Mouse (Mus musculus) kidney, embryonic 16.5 days (tissue): ENCODE data around the gene Hoxb3. TPM values are rescaled to one million over a fixed set of nuclear protein-coding genes. Genes with fewer than 3 reads are reported as not detected.

Experiments
- ATAC-seq: fragments of 200-750 bp; cut with Nextera tagmentation; 2 replicates; pipeline ENCODE4 v1.8.0; 2017; ENCODE audit warnings: moderate TSS enrichment; ENCODE audit not compliant: low FRiP score, low TSS enrichment
- H3K27ac ChIP-seq: fragments of 300-500 bp; sonication (generic); 2 replicates; pipeline ENCODE4 v1.5.1; 2014; ENCODE audit warnings: low read length
- H3K27me3 ChIP-seq: fragments of 300-500 bp; sonication (generic); 2 replicates; pipeline ENCODE4 v1.6.1; 2014; ENCODE audit warnings: low read length, control low read depth, mixed read lengths; ENCODE audit not compliant: insufficient read depth
- H3K36me3 ChIP-seq: fragments of 300-500 bp; sonication (generic); 2 replicates; pipeline ENCODE4 v1.6.1; 2014; ENCODE audit warnings: low read length, control low read depth, mixed read lengths; ENCODE audit not compliant: insufficient read depth
- H3K4me1 ChIP-seq: fragments of 300-500 bp; sonication (generic); 2 replicates; pipeline ENCODE4 v1.6.1; 2014; ENCODE audit warnings: low read length, control low read depth, mixed read lengths; ENCODE audit not compliant: insufficient read depth
- H3K4me2 ChIP-seq: fragments of 300-500 bp; sonication (generic); replicated peaks from 2 replicates; pipeline ENCODE4 v1.6.1; 2014; ENCODE audit warnings: low read depth, low read length
- H3K4me3 ChIP-seq: fragments of 300-500 bp; sonication (generic); 2 replicates; pipeline ENCODE4 v1.5.1; 2014; ENCODE audit warnings: mild to moderate bottlenecking, low read length
- H3K9ac ChIP-seq: fragments of 300-500 bp; sonication (generic); replicated peaks from 2 replicates; pipeline ENCODE4 v1.6.1; 2014; ENCODE audit warnings: low read length
- H3K9me3 ChIP-seq: fragments of 300-500 bp; sonication (generic); 2 replicates; pipeline ENCODE4 v1.6.1; 2016; ENCODE audit warnings: low read length, control low read depth
- WGBS: fragments of 180-500 bp; shearing (Covaris S2); extraction: QIAGEN DNeasy Blood & Tissue Kit; methylation state at CpG from one replicate; pipeline ENCODE4 v1.1.7; 2014; 5-methylcytosine and 5-hydroxymethylcytosine counted together
- polyA plus RNA-seq: library from polyadenylated mRNA; unstranded; fragments of >200 nt; fragmentation: Nextera tagmentation; extraction: Ambion mirVana; gene quantifications from 2 replicates; pipeline ENCODE4 v1.2.1, GENCODE M21; 2015

The Hoxb3 gene
- polyA plus RNA-seq, 1 experiment from 2014 or later = 3.7 TPM

GRCm38 (mm10) chr11:96288455-96289221, 34.5 kb upstream of the Hoxb3 start:
- ATAC-seq = no peak
- peak overlapping the region; percentile 100 for H3K27ac ChIP-seq
- H3K9me3 ChIP-seq = no peaks in the 10 kb centered on the region
- H3K36me3 ChIP-seq = no peaks in the 10 kb centered on the region
- H3K4me2 ChIP-seq = peak overlapping the region; percentile 90
- WGBS = 31% methylated on average over 1 of the region's 1 CpGs
- peaks cover 36% of the 10 kb centered on the region for H3K4me1 ChIP-seq
- H3K27me3 ChIP-seq = no peaks in the 10 kb centered on the region
- peak overlapping the region; percentile 84 for H3K4me3 ChIP-seq
- peak overlapping the region; percentile 99 for H3K9ac ChIP-seq

- H3K4me2 ChIP-seq = peak overlapping the region; percentile 90
- H3K36me3 ChIP-seq = no peaks in the 10 kb centered on the region
- 29% methylated on average over 20 of the region's 21 CpGs for WGBS
- H3K4me3 ChIP-seq = peak overlapping the region; percentile 84
- no peaks in the 10 kb centered on the region for H3K9me3 ChIP-seq
- no peak for ATAC-seq
- H3K27me3 ChIP-seq = no peaks in the 10 kb centered on the region
- H3K27ac ChIP-seq = peak overlapping the region; percentile 100
- peak overlapping the region; percentile 99 for H3K9ac ChIP-seq
- H3K4me1 ChIP-seq = peaks cover 36% of the 10 kb centered on the region
Observed at GRCm38 (mm10) chr11:96289293-96289692, 33.8 kb upstream of the Hoxb3 start.

GRCm38 (mm10) chr11:96289837-96290236, 33.3 kb upstream of the Hoxb3 start:
- H3K4me2 ChIP-seq = peak overlapping the region; percentile 90

GRCm38 (mm10) chr11:96290705-96291355, 32.3 kb upstream of the Hoxb3 start:
- Histone ChIP-seq H3K4me1 (peaks cover 41% of the 10 kb centered on the region), H3K9me3 (no peaks in the 10 kb centered on the region), H3K9ac (peak overlapping the region; percentile 99), H3K4me2 (peak overlapping the region; percentile 90), H3K4me3 (peak overlapping the region; percentile 37), H3K27me3 (no peaks in the 10 kb centered on the region), H3K27ac (peak overlapping the region; percentile 100), H3K36me3 (no peaks in the 10 kb centered on the region)
- 23% methylated on average over 17 of the region's 17 CpGs for WGBS
- no peak for ATAC-seq

More at GRCm38 (mm10) chr11:96289837-96290236, 33.3 kb upstream of the Hoxb3 start:
- H3K9ac ChIP-seq = peak overlapping the region; percentile 99
- H3K9me3 ChIP-seq = no peaks in the 10 kb centered on the region
- H3K27ac ChIP-seq = peak overlapping the region; percentile 100
- ATAC-seq = no peak
- H3K4me3 ChIP-seq = peak overlapping the region; percentile 84
- H3K36me3 ChIP-seq = no peaks in the 10 kb centered on the region
- H3K4me1 ChIP-seq = peaks cover 36% of the 10 kb centered on the region
- 32% methylated on average over 6 of the region's 6 CpGs for WGBS
- no peaks in the 10 kb centered on the region for H3K27me3 ChIP-seq

- Histone ChIP-seq H3K4me2 (peak within 1 kb of the TSS; percentile 90), H3K4me1 (peaks cover 52% of the 10 kb centered on the region), H3K9ac (peak within 1 kb of the TSS; percentile 98)
Observed at GRCm38 (mm10) chr11:96291681-96292564, 31.2 kb upstream of the Hoxb3 start, which contains the start of gene Hoxb6. Gene Hoxb6, plus strand, starts transcription at chr11:96292476.

GRCm38 (mm10) chr11:96292565-96293301, 30.4 kb upstream of the Hoxb3 start:
- peaks cover 55% of the 10 kb centered on the region for H3K4me1 ChIP-seq
- no peak for ATAC-seq
- peak overlapping the region; percentile 98 for H3K9ac ChIP-seq
- peak overlapping the region; percentile 90 for H3K4me2 ChIP-seq
- no peaks in the 10 kb centered on the region for H3K36me3 ChIP-seq
- no peaks in the 10 kb centered on the region for H3K9me3 ChIP-seq
- H3K27me3 ChIP-seq = no peaks in the 10 kb centered on the region
- peak overlapping the region; percentile 99 for H3K27ac ChIP-seq
- under 1% methylated on average over 12 of the region's 12 CpGs for WGBS
- peak overlapping the region; percentile 71 for H3K4me3 ChIP-seq

More at GRCm38 (mm10) chr11:96291681-96292564, 31.2 kb upstream of the Hoxb3 start, which contains the start of gene Hoxb6:
- no peaks in the 10 kb centered on the region for H3K27me3 ChIP-seq
- peak within 1 kb of the TSS; percentile 99 for H3K27ac ChIP-seq
- WGBS = 2% methylated on average over 22 of the region's 22 CpGs
- H3K4me3 ChIP-seq = peak within 1 kb of the TSS; percentile 71
- H3K9me3 ChIP-seq = no peaks in the 10 kb centered on the region
- no peaks in the 10 kb centered on the region for H3K36me3 ChIP-seq
- 0 out of 2 replicates have a peak, but pooled peaks have one; percentile 25 for ATAC-seq

GRCm38 (mm10) chr11:96293302-96293921, 29.7 kb upstream of the Hoxb3 start:
- WGBS = 2% methylated on average over 22 of the region's 22 CpGs
- Histone ChIP-seq H3K36me3 (no peaks in the 10 kb centered on the region), H3K27ac (peak overlapping the region; percentile 99), H3K9ac (peak overlapping the region; percentile 98), H3K4me3 (peak overlapping the region; percentile 71), H3K4me2 (peak overlapping the region; percentile 90), H3K9me3 (no peaks in the 10 kb centered on the region), H3K27me3 (no peaks in the 10 kb centered on the region), H3K4me1 (peaks cover 56% of the 10 kb centered on the region)
- ATAC-seq = no peak

GRCm38 (mm10) chr11:96294245-96295091, 28.7 kb upstream of the Hoxb3 start:
- peak overlapping the region; percentile 90 for H3K4me2 ChIP-seq
- no peaks in the 10 kb centered on the region for H3K27me3 ChIP-seq
- peak overlapping the region; percentile 99 for H3K27ac ChIP-seq
- ATAC-seq = 0 out of 2 replicates have a peak, but pooled peaks have one; percentile 31
- WGBS = under 1% methylated on average over 32 of the region's 32 CpGs
- H3K4me1 ChIP-seq = peaks cover 53% of the 10 kb centered on the region
- peak overlapping the region; percentile 98 for H3K9ac ChIP-seq
- H3K4me3 ChIP-seq = peak overlapping the region; percentile 71
- no peaks in the 10 kb centered on the region for H3K36me3 ChIP-seq
- no peaks in the 10 kb centered on the region for H3K9me3 ChIP-seq
